Mouse (Mus musculus) cerebellum, adult (tissue): Measurements from ENCODE around the gene Uts2b.

Source experiments
- ATAC-seq: cut with Nextera tagmentation; 2 replicates; pipeline ENCODE4 v1.9.2; 2017; ENCODE audit warnings: mild to moderate bottlenecking, moderate library complexity, mixed read lengths; ENCODE audit not compliant: insufficient number of reproducible peaks, low FRiP score, low TSS enrichment

Gene Uts2b

DNA sequence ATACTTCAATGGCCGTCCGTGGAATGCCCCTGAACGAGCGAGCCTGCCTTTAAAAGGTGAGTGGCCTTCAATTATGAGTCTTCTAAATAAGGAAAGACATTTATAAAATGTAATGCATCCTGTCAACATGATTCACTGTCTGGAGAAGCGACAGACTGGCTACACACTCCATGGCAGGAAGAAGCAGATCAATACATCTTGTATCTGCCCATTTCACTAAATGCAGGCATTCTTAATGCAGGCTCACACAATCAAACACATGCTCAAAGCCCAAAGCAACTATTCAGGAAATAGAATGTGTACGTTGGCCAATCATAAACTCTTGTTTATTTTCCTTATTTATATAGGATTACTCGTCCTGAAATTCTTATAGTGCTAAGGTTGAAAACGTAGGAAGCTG lies at the start of gene Uts2b:
Uts2b (minus strand) TSS at position 49 of the 400 bp plus-strand sequence.
- no peak for ATAC-seq

DNA sequence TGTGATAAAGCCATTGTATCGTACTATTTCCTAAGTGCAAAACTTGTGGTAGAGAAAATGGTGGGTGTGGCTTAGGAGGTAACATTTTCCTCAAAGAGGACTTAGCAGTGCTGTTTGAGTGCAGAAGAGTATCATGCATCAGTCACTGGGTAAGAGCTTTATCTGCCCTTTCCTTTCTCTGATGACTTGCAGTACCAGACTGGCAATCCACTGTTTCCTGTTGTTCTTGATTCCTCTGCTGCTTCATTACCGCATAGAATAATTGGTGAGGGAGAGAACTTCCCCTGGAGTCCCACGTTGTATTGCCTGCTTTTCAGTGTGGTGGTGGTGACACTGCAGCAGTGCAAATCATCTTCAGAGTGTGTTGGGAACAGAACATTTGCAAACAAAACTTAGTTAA lies 47.6 kb upstream of the Uts2b start:
- ATAC-seq, result no peak

- no peak for ATAC-seq
Measured at GRCm38 (mm10) chr16:27416937-27417584, 47.0 kb upstream of the Uts2b start.

DNA sequence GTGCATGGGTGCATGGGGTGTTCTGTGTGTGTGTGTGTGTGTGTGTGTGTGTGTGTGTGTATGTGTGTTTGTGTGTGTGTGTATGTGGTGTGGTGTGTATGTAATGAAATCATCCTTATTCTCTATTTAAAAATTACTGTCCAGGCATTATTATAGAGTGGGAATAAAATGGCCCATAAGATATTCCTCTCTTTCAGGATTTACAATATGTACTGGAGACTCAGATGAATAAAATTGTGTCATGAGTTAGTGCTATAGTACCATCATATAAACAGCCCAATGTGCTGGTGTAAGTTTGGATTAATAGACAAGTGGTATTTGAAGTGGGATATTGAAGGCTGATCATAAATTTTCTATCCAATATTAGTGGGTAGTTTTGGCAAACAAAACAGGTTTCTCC lies 34.1 kb upstream of the Uts2b start:
- ATAC-seq, result no peak

DNA sequence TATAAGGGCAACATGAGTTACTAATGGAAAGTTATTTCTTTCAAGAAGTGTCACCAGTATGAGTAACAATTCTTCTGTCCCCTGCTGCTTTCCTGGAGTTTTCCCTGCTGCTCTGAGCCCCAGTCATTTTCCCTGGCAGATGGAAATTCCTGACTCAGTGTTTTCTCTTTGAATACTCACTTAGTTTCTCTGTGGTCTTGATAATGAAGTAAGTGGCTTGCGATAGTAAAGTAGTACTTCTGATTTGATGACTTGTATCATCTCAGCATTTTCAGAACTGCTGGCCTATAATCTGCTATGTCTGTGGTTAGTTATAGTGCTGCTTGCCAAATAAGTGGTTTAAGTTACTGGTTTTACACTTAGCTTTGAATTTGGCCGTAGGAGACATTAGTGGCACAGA lies 31.5 kb upstream of the Uts2b start:
- no peak for ATAC-seq

DNA sequence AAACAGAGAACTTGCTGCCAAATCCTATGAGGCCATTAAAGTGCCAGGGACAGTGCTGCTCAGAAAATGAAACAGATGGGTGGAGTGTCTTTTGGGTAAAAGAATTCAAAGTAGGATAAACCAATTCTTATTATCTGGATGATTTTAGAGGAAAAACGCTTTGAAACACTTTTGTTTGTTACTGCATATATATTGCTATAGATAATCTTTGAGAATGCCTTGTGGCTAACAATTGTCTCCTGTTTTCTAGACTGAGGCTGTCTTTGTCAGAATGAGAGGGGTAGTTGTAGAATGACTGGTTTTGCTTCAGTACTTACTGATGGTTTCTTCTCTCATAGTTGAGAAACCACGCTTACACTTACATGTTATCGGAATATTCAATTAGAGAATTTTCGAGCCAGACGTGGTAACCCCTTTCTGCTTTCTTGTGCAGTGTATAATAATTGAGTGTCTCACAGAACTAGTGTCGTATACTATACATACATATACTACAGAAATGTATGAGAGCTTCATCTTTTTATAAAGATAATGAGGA lies 29.7 kb upstream of the Uts2b start:
- no peak for ATAC-seq

DNA sequence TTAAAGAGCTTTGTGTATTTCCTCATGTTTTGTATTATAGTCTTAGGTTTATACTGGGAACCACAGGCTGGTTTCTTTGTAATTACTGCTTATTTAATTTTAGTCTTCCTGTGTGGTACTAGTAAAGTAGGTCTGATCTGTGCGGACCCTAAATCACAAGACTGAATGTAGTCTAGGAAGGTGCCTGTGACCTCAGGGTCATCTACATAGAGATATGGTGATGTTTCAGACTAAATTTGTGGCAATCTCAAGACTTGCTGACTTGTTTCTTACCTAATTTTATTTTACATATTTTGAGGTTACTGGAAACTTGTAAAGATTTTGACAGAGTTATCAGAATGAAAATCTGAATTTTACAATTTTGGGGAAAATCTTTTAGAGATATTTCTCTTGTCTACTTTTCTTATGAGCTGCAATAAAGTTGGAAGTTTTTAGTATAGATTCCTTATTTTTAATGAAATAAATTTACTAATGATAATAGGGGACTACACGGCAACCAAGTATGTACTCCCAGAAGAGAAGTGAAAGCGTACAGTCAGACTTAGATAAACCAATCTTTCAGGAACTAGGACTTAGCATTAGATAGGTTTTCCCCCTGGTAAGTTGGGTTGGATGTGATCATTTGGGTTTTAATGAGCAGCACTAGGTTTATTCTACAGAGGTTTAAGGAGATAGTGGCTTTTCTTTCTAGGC lies 29.1 kb upstream of the Uts2b start:
- no peak for ATAC-seq

GRCm38 (mm10) chr16:27396951-27397350 lies 26.9 kb upstream of the Uts2b start:
- ATAC-seq, result peak; percentile 70

GRCm38 (mm10) chr16:27395251-27396037 lies 25.4 kb upstream of the Uts2b start:
- ATAC-seq, result no peak

- no peak for ATAC-seq
Measured at GRCm38 (mm10) chr16:27391845-27392244, 21.8 kb upstream of the Uts2b start.

GRCm38 (mm10) chr16:27390306-27390705 lies 20.3 kb upstream of the Uts2b start:
- no peak for ATAC-seq

GRCm38 (mm10) chr16:27389534-27390282 lies 19.7 kb upstream of the Uts2b start:
- no peak for ATAC-seq

- peak; percentile 81 for ATAC-seq
Measured at GRCm38 (mm10) chr16:27388761-27389451, 18.9 kb upstream of the Uts2b start, which contains the start of gene Ccdc50. Gene Ccdc50, plus strand, starts transcription at chr16:27388869.

DNA sequence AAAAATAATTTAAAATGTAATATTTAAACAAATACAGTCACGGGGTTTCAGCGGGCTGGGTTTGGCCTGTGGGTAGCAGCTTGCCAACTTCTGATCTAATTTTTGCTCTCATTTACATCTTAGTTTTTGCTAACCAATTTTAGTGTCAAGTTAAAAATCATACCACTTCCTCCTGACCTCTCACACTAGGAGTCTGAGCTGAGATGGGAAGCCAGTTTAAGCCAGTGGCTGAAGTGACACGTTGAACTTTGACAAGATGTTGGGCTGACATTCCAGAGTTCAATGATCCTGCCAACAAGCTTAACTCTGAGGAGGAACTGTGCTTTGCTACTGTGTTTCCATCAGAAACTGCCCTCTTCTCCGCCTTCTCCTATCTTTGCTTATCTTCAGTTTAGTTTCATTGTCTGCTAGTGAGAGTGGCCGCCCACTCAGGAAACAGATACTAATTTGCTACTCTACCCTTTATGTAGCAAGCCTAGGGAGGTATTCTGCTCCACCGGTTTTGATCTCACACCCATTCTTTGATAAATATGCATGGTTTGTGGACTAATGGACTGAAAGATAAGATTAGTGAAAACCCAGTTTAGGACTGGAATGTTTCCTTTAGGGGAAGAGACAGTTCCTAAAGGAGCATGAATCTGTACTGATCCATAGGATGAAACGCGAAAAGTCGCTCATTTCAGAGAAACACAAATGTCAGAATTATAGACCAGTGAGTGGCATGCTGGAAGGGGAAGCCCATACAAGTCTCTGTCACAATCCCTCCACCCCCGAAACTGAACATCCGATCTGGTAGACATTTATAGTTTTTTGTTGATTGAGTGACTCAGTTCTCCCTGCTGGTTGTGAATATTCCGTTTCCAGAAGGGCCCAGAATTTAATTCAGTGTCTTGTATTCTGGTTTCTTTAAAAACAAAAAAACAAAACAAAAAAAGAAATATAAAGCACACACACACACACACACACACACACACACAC lies 17.9 kb upstream of the Uts2b start:
- ATAC-seq, result no peak

DNA sequence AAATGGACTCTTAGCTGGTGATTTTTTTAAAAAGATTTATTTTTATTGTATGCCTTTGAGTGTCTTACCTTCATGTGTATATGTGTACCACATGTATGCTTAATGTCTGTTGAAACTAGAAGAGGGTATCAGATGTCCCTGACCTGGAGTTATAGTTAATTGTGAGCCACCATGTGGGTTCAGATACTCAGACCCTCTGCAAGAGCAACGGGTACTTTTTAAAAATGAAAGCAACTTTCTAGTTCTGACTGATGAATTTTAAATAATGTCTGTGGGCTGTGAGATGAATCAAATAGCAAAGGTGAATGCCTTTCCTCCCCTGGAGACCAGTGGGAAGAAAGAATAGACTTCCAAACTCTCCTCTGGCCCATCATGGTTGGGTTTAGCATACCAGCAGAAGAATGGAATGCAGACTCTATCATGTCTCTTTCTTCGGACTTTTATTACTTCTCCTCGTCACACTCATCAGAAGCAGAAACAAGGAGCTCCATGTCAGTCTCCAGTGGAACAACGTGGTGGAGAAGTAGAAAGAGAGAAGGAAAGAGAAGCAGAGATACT lies 16.9 kb upstream of the Uts2b start:
- no peak for ATAC-seq

DNA sequence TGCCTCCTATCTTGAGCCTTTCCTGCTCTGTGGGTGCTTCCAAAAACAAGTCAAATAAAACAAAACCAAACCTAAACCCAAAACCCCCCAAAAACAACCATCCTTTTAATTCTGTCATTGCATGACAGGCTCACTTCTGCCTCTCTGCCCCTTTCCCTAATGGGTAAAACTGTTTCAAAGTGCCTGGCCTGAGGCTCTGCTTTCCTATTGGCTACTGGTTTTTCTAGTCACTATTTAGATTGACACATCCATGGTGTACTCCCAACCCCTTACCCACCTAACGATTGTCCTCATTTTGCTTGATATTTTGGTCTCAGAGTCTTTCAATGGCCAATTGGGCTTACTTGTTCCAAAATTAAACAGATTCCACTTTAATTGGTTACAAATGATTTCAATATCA lies 15.6 kb upstream of the Uts2b start:
- no peak for ATAC-seq

DNA sequence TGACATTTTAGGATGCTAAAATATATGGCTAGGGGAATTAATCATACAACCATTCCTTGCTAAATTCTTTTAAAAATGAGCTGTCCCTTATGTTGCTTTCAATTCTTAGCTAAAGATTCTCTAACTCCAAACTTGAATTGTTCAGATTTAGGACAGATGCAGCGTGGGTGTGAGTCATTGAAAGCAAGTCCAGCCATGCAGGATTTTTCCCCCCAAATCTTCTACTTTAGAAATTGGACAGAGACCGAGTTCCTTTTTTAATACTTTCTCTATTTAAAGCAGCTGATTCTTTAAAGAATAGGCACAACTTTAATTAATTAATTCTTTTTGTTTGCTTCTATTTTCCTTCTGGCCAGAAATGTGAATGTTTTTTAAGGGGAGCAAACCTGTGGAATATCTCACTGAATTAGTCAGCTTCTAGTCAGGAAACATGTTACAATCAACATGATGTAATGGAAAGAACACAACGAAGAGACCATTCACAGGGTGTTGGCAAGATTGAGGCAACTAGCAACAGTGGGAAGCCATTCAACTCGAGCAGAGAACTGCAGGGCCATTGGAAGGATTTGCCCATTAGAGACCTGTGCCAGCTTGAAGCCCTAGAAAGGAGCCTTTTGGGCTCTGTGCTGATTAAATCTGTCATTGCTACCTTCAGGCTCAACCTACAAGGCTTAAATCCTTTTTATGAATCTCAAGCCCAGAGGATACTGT lies 15.0 kb upstream of the Uts2b start:
- no peak for ATAC-seq

- no peak for ATAC-seq
Measured at GRCm38 (mm10) chr16:27382217-27382616, 12.2 kb upstream of the Uts2b start.
